Mouse (Mus musculus): ENCODE measurements at regions not wholly inside any gene's neighbourhood (a gene's known extent, or its start where the extent isn't known, plus 50 kb on each side); places are given as distances from the start of the nearest gene placed in this dataset.
"Not testable (repeated sequence)": the region's sequence is repeated elsewhere in the genome, so short reads cannot be mapped to it uniquely, and the experiment has no call there.

GRCm38 (mm10) chr13:5408226-5408804 lies 453.0 kb upstream of the Klf6 start:
- no peak for DNase-seq

GRCm38 (mm10) chr13:5412052-5412451 lies 449.2 kb upstream of the Klf6 start:
- DNase-seq = no peak

GRCm38 (mm10) chr13:5413009-5413408 lies 448.3 kb upstream of the Klf6 start:
- not testable (repeated sequence) for DNase-seq

GRCm38 (mm10) chr13:5424110-5424509 lies 437.2 kb upstream of the Klf6 start:
- no peak for DNase-seq

- DNase-seq = no peak
Measured at GRCm38 (mm10) chr13:5425491-5426232, 435.6 kb upstream of the Klf6 start.

GRCm38 (mm10) chr13:5433652-5434051 lies 427.6 kb upstream of the Klf6 start:
- no peak for DNase-seq

- no peak for DNase-seq
Measured at GRCm38 (mm10) chr13:5435131-5435530, 426.2 kb upstream of the Klf6 start.

- DNase-seq = no peak
Measured at GRCm38 (mm10) chr13:5436191-5436590, 425.1 kb upstream of the Klf6 start.

- no peak for DNase-seq
Measured at GRCm38 (mm10) chr13:5440454-5440853, 420.8 kb upstream of the Klf6 start.

GRCm38 (mm10) chr13:5444759-5445478 lies 416.4 kb upstream of the Klf6 start:
- no peak for DNase-seq

GRCm38 (mm10) chr13:5448601-5449000 lies 412.7 kb upstream of the Klf6 start:
- no peak for DNase-seq

GRCm38 (mm10) chr13:5480779-5481178 lies 380.5 kb upstream of the Klf6 start:
- DNase-seq = no peak

- DNase-seq = no peak
Measured at GRCm38 (mm10) chr13:5492266-5492665, 369.0 kb upstream of the Klf6 start.

- DNase-seq = no peak
Measured at GRCm38 (mm10) chr13:5497535-5497934, 363.7 kb upstream of the Klf6 start.

- no peak for DNase-seq
Measured at GRCm38 (mm10) chr13:5511784-5512183, 349.5 kb upstream of the Klf6 start.

GRCm38 (mm10) chr13:5515552-5515951 lies 345.7 kb upstream of the Klf6 start:
- DNase-seq = no peak

GRCm38 (mm10) chr13:5516088-5516487 lies 345.2 kb upstream of the Klf6 start:
- no peak for DNase-seq

GRCm38 (mm10) chr13:5519181-5519580 lies 342.1 kb upstream of the Klf6 start:
- no peak for DNase-seq

- no peak for DNase-seq
Measured at GRCm38 (mm10) chr13:5519600-5519999, 341.7 kb upstream of the Klf6 start.

- no peak for DNase-seq
Measured at GRCm38 (mm10) chr13:5527400-5527799, 333.9 kb upstream of the Klf6 start.

- DNase-seq = no peak
Measured at GRCm38 (mm10) chr13:5540321-5540720, 321.0 kb upstream of the Klf6 start.

- DNase-seq = no peak
Measured at GRCm38 (mm10) chr13:5545521-5545920, 315.8 kb upstream of the Klf6 start.

GRCm38 (mm10) chr13:5546011-5546410 lies 315.3 kb upstream of the Klf6 start:
- DNase-seq = no peak

- no peak for DNase-seq
Measured at GRCm38 (mm10) chr13:5546937-5547336, 314.3 kb upstream of the Klf6 start.

Measured in cerebellum, adult 9-11 months (tissue).